Mouse (Mus musculus) pancreas, adult 10 weeks (tissue): ENCODE measurements around the gene Gatd1. TPM values are rescaled to one million over a fixed set of nuclear protein-coding genes. Genes with fewer than 3 reads are reported as not detected.

Experiments used
- polyA plus RNA-seq: library from polyadenylated mRNA; stranded (reverse); fragments of 350-450 nt; fragmentation: Illumina TruSeq; extraction: RNeasy Lipid Tissue Mini Kit (QIAGEN cat#74804); gene quantifications from one replicate; pipeline ENCODE4 v1.2.3, GENCODE M21; 2015; ENCODE audit warnings: low read depth, low replicate concordance; ENCODE audit not compliant: insufficient read depth

Gene Gatd1
- 17.6 TPM for polyA plus RNA-seq

GRCm38 (mm10) chr7:141413809-141414584, at the start of gene Gatd1:
Gene Gatd1, minus strand, starts transcription at chr7:141414136.

GRCm38 (mm10) chr7:141460391-141461113, 46.6 kb upstream of the Gatd1 start, which contains the start of gene Cracr2b:
Gene Cracr2b, plus strand, starts transcription at chr7:141461094.

GRCm38 (mm10) chr7:141454967-141455551, 41.1 kb upstream of the Gatd1 start, which contains the start of gene Pnpla2:
Gene Pnpla2, plus strand, starts transcription at chr7:141455198.

GRCm38 (mm10) chr7:141447110-141447991, 33.4 kb upstream of the Gatd1 start, which contains the start of gene Rplp2:
Gene Rplp2, plus strand, starts transcription at chr7:141447370.

GRCm38 (mm10) chr7:141443828-141444237, 29.9 kb upstream of the Gatd1 start, which contains the start of gene Pidd1:
Gene Pidd1, minus strand, starts transcription at chr7:141444025.

GRCm38 (mm10) chr7:141437178-141438120, 23.5 kb upstream of the Gatd1 start, which contains the start of gene Slc25a22:
Gene Slc25a22, minus strand, starts transcription at chr7:141437892.

GRCm38 (mm10) chr7:141429310-141429709, 15.4 kb upstream of the Gatd1 start, which contains the start of gene Cend1:
Gene Cend1, minus strand, starts transcription at chr7:141429491.

GRCm38 (mm10) chr7:141391625-141392551, 22.0 kb downstream of the Gatd1 start, which contains the start of gene Taldo1:
Gene Taldo1, plus strand, starts transcription at chr7:141392199.

Other genes starting within 250 kb of the Gatd1 start
- gene Rnh1, start 241.3 kb downstream of the Gatd1 start, polyA plus RNA-seq: 56.7 TPM
- gene Hras, start 220.1 kb downstream of the Gatd1 start, polyA plus RNA-seq: 22.7 TPM
- gene Lrrc56, start 220.0 kb downstream of the Gatd1 start, polyA plus RNA-seq: 1.4 TPM
- 5.9 TPM for gene Lmntd2, start 200.1 kb downstream of the Gatd1 start, polyA plus RNA-seq
- 12.7 TPM for gene Rassf7, start 198.3 kb downstream of the Gatd1 start, polyA plus RNA-seq
- gene Phrf1, start 185.4 kb downstream of the Gatd1 start, polyA plus RNA-seq: 31.0 TPM
- 8.0 TPM for gene Irf7, start 147.7 kb downstream of the Gatd1 start, polyA plus RNA-seq
- gene Cdhr5, start 137.3 kb downstream of the Gatd1 start, polyA plus RNA-seq: not detected
- not detected for gene Sct, start 135.0 kb downstream of the Gatd1 start, polyA plus RNA-seq
- gene Drd4, start 122.1 kb downstream of the Gatd1 start, polyA plus RNA-seq: not detected
- gene Deaf1, start 86.4 kb downstream of the Gatd1 start, polyA plus RNA-seq: 23.3 TPM
- gene Tmem80, start 86.4 kb downstream of the Gatd1 start, polyA plus RNA-seq: 11.4 TPM
- gene Eps8l2, start 75.3 kb downstream of the Gatd1 start, polyA plus RNA-seq: 35.8 TPM
- 61.6 TPM for gene Taldo1, start 21.9 kb downstream of the Gatd1 start, polyA plus RNA-seq
- gene Cend1, start 15.4 kb upstream of the Gatd1 start, polyA plus RNA-seq: 0.98 TPM
- 14.0 TPM for gene Slc25a22, start 23.8 kb upstream of the Gatd1 start, polyA plus RNA-seq
- 0.30 TPM for gene Pidd1, start 29.9 kb upstream of the Gatd1 start, polyA plus RNA-seq
- gene Rplp2, start 33.2 kb upstream of the Gatd1 start, polyA plus RNA-seq: 634 TPM
- gene Pnpla2, start 41.1 kb upstream of the Gatd1 start, polyA plus RNA-seq: 21.8 TPM
- 31.6 TPM for gene Cracr2b, start 47.0 kb upstream of the Gatd1 start, polyA plus RNA-seq
- gene Cd151, start 53.3 kb upstream of the Gatd1 start, polyA plus RNA-seq: 50.4 TPM
- 16.0 TPM for gene Polr2l, start 61.0 kb upstream of the Gatd1 start, polyA plus RNA-seq
- 14.3 TPM for gene Tspan4, start 61.1 kb upstream of the Gatd1 start, polyA plus RNA-seq
- 7.9 TPM for gene Chid1, start 125.7 kb upstream of the Gatd1 start, polyA plus RNA-seq
- gene Ap2a2, start 148.0 kb upstream of the Gatd1 start, polyA plus RNA-seq: 11.3 TPM
- not detected for gene Muc6, start 241.2 kb upstream of the Gatd1 start, polyA plus RNA-seq